Mouse (Mus musculus): Measurements from ENCODE around the gene Trip12. TPM values are rescaled to one million over a fixed set of nuclear protein-coding genes. Genes with fewer than 3 reads are reported as not detected.

Trip12 gene
- polyA plus RNA-seq, 1 experiment from 2014 or later: 55.5 TPM

GRCm38 (mm10) chr1:84853721-84854120, 13.4 kb upstream of the Trip12 start:
- H3K9me3 ChIP-seq: no peaks in the 10 kb centered on the region
- no peak overlapping the region for H3K4me3 ChIP-seq
- WGBS: 83% methylated on average over 1 of the region's 1 CpGs
- no peak overlapping the region for H3K4me2 ChIP-seq (replicated peaks)
- no peaks in the 10 kb centered on the region for H3K27me3 ChIP-seq
- no peak overlapping the region for H3K9ac ChIP-seq (replicated peaks)
- H3K4me1 ChIP-seq: no peaks in the 10 kb centered on the region
- no peak for ATAC-seq (replicated peaks)
- no peak overlapping the region for H3K27ac ChIP-seq (replicated peaks)
- H3K36me3 ChIP-seq: no peaks in the 10 kb centered on the region

- Histone ChIP-seq H3K27me3 (no peaks in the 10 kb centered on the region), H3K36me3 (no peaks in the 10 kb centered on the region), H3K27ac (replicated peaks) (no peak overlapping the region), H3K9ac (replicated peaks) (no peak overlapping the region), H3K4me1 (no peaks in the 10 kb centered on the region), H3K9me3 (no peaks in the 10 kb centered on the region), H3K4me2 (replicated peaks) (no peak overlapping the region), H3K4me3 (no peak overlapping the region)
- WGBS: 32% methylated on average over 9 of the region's 9 CpGs
- no peak for ATAC-seq (replicated peaks)
Observed at GRCm38 (mm10) chr1:84851512-84852235, 11.4 kb upstream of the Trip12 start.

- Histone ChIP-seq H3K36me3 (no peaks in the 10 kb centered on the region), H3K4me3 (no peak overlapping the region), H3K4me2 (replicated peaks) (no peak overlapping the region), H3K9me3 (no peaks in the 10 kb centered on the region), H3K27me3 (no peaks in the 10 kb centered on the region), H3K9ac (replicated peaks) (no peak overlapping the region), H3K4me1 (no peaks in the 10 kb centered on the region), H3K27ac (replicated peaks) (no peak overlapping the region)
- 93% methylated on average over 7 of the region's 7 CpGs for WGBS
- ATAC-seq (replicated peaks): no peak
Observed at GRCm38 (mm10) chr1:84850471-84850870, 10.2 kb upstream of the Trip12 start.

GRCm38 (mm10) chr1:84849804-84850203, 9.5 kb upstream of the Trip12 start:
- no peak for ATAC-seq (replicated peaks)
- Histone ChIP-seq H3K9ac (replicated peaks) (no peak overlapping the region), H3K36me3 (no peaks in the 10 kb centered on the region), H3K4me2 (replicated peaks) (no peak overlapping the region), H3K27me3 (no peaks in the 10 kb centered on the region), H3K9me3 (no peaks in the 10 kb centered on the region), H3K27ac (replicated peaks) (no peak overlapping the region), H3K4me1 (no peaks in the 10 kb centered on the region), H3K4me3 (no peak overlapping the region)
- WGBS: 92% methylated on average over 7 of the region's 7 CpGs

- Histone ChIP-seq H3K9ac (replicated peaks) (no peak overlapping the region), H3K4me1 (no peaks in the 10 kb centered on the region), H3K9me3 (no peaks in the 10 kb centered on the region), H3K27ac (replicated peaks) (no peak overlapping the region), H3K4me3 (no peak overlapping the region), H3K4me2 (replicated peaks) (no peak overlapping the region), H3K36me3 (no peaks in the 10 kb centered on the region), H3K27me3 (no peaks in the 10 kb centered on the region)
- 95% methylated on average over 6 of the region's 6 CpGs for WGBS
- ATAC-seq (replicated peaks): no peak
Observed at GRCm38 (mm10) chr1:84848801-84849455, 8.6 kb upstream of the Trip12 start.

GRCm38 (mm10) chr1:84848335-84848734, 8.0 kb upstream of the Trip12 start:
- Histone ChIP-seq H3K4me1 (no peaks in the 10 kb centered on the region), H3K36me3 (no peaks in the 10 kb centered on the region), H3K4me3 (no peak overlapping the region), H3K27me3 (no peaks in the 10 kb centered on the region), H3K9ac (replicated peaks) (no peak overlapping the region), H3K4me2 (replicated peaks) (no peak overlapping the region), H3K27ac (replicated peaks) (no peak overlapping the region), H3K9me3 (no peaks in the 10 kb centered on the region)
- 96% methylated on average over 3 of the region's 3 CpGs for WGBS
- no peak for ATAC-seq (replicated peaks)

GRCm38 (mm10) chr1:84847698-84848097, 7.4 kb upstream of the Trip12 start:
- Histone ChIP-seq H3K9ac (replicated peaks) (no peak overlapping the region), H3K4me1 (no peaks in the 10 kb centered on the region), H3K4me3 (no peak overlapping the region), H3K27ac (replicated peaks) (no peak overlapping the region), H3K4me2 (replicated peaks) (no peak overlapping the region), H3K36me3 (no peaks in the 10 kb centered on the region), H3K9me3 (no peaks in the 10 kb centered on the region), H3K27me3 (no peaks in the 10 kb centered on the region)
- WGBS: 93% methylated on average over 7 of the region's 7 CpGs
- no peak for ATAC-seq (replicated peaks)

GRCm38 (mm10) chr1:84843366-84843765, 3.0 kb upstream of the Trip12 start:
- H3K36me3 ChIP-seq: no peaks in the 10 kb centered on the region
- no peak overlapping the region for H3K9ac ChIP-seq (replicated peaks)
- peaks cover 8% of the 10 kb centered on the region for H3K4me1 ChIP-seq
- no peak overlapping the region for H3K4me3 ChIP-seq
- WGBS: 94% methylated on average over 2 of the region's 2 CpGs
- H3K27ac ChIP-seq (replicated peaks): no peak overlapping the region
- no peak for ATAC-seq (replicated peaks)
- no peaks in the 10 kb centered on the region for H3K9me3 ChIP-seq
- no peak overlapping the region for H3K4me2 ChIP-seq (replicated peaks)
- no peaks in the 10 kb centered on the region for H3K27me3 ChIP-seq

GRCm38 (mm10) chr1:84841061-84841460, 745 bp upstream of the Trip12 start:
- Histone ChIP-seq H3K27ac (replicated peaks) (no peak overlapping the region), H3K4me1 (peaks cover 28% of the 10 kb centered on the region), H3K9me3 (no peaks in the 10 kb centered on the region), H3K36me3 (no peaks in the 10 kb centered on the region), H3K4me2 (replicated peaks) (peak overlapping the region; percentile 72), H3K9ac (replicated peaks) (no peak overlapping the region), H3K4me3 (peak overlapping the region; percentile 73), H3K27me3 (no peaks in the 10 kb centered on the region)
- 66% methylated on average over 3 of the region's 3 CpGs for WGBS
- no peak for ATAC-seq (replicated peaks)

- under 1% methylated on average over 53 of the region's 54 CpGs for WGBS
- H3K4me1 ChIP-seq: peaks cover 28% of the 10 kb centered on the region
- peak; percentile 86 for ATAC-seq (replicated peaks)
Observed at GRCm38 (mm10) chr1:84839309-84840017, 853 bp downstream of the Trip12 start, which contains the start of gene Fbxo36. Fbxo36 (plus strand) TSS chr1:84839841.

GRCm38 (mm10) chr1:84838621-84839151, 1.6 kb downstream of the Trip12 start:
- no peaks in the 10 kb centered on the region for H3K27me3 ChIP-seq
- H3K36me3 ChIP-seq: no peaks in the 10 kb centered on the region
- H3K4me2 ChIP-seq (replicated peaks): peak overlapping the region; percentile 68
- ATAC-seq (replicated peaks): peak; percentile 76
- H3K4me3 ChIP-seq: peak overlapping the region; percentile 73
- H3K27ac ChIP-seq (replicated peaks): peak overlapping the region; percentile 99
- peaks cover 28% of the 10 kb centered on the region for H3K4me1 ChIP-seq
- WGBS: 0% methylated on average over 44 of the region's 44 CpGs
- no peaks in the 10 kb centered on the region for H3K9me3 ChIP-seq
- H3K9ac ChIP-seq (replicated peaks): peak overlapping the region; percentile 80

More at GRCm38 (mm10) chr1:84839309-84840017, 853 bp downstream of the Trip12 start, which contains the start of gene Fbxo36:
- Histone ChIP-seq H3K4me2 (replicated peaks) (peak within 1 kb of the TSS; percentile 72), H3K9ac (replicated peaks) (peak within 1 kb of the TSS; percentile 80), H3K4me3 (peak within 1 kb of the TSS; percentile 73), H3K36me3 (no peaks in the 10 kb centered on the region), H3K27me3 (no peaks in the 10 kb centered on the region), H3K27ac (replicated peaks) (peak within 1 kb of the TSS; percentile 99), H3K9me3 (no peaks in the 10 kb centered on the region)

- Histone ChIP-seq H3K9ac (replicated peaks) (peak overlapping the region; percentile 80), H3K4me2 (replicated peaks) (peak overlapping the region; percentile 68), H3K4me1 (peaks cover 28% of the 10 kb centered on the region), H3K27ac (replicated peaks) (peak overlapping the region; percentile 99), H3K4me3 (peak overlapping the region; percentile 73), H3K36me3 (peaks cover 3% of the 10 kb centered on the region; the same call in 1 of the 2 replicates), H3K9me3 (no peaks in the 10 kb centered on the region), H3K27me3 (no peaks in the 10 kb centered on the region)
- under 1% methylated on average over 20 of the region's 22 CpGs for WGBS
- peak; percentile 20 for ATAC-seq (replicated peaks)
Observed at GRCm38 (mm10) chr1:84838156-84838555, 2.2 kb downstream of the Trip12 start.
